Mouse (Mus musculus): ENCODE results near the gene Pde4c. TPM values are rescaled to one million over a fixed set of nuclear protein-coding genes. Genes with fewer than 3 reads are reported as not detected.

Pde4c gene
- polyA plus RNA-seq, 1 experiment, result 0.10 TPM

- H3K79me2 ChIP-seq (ENCODE audit: control insufficient read depth, insufficient read depth), result no peaks in the 10 kb centered on the region
- no peak within 1 kb of the TSS for H3ac ChIP-seq (ENCODE audit: control insufficient read depth, insufficient read length)
- H3K4me2 ChIP-seq (ENCODE audit: low read depth), result no peak within 1 kb of the TSS
- no peaks in the 10 kb centered on the region for H3K27me3 ChIP-seq (ENCODE audit: control insufficient read depth, insufficient read depth, insufficient read length)
- TF ChIP-seq USF1 (IDR thresholded peaks at IDR 0.05; ENCODE audit: low read depth), result no peak
- no peak for TF ChIP-seq SRF (IDR thresholded peaks at IDR 0.05; ENCODE audit: control insufficient read depth, insufficient read length, low read depth)
- no peak for TF ChIP-seq POLR2AphosphoS2 (IDR thresholded peaks at IDR 0.05; ENCODE audit: insufficient read length, low read depth)
- TF ChIP-seq TCF12 (IDR thresholded peaks at IDR 0.05; ENCODE audit: insufficient read depth, poor library complexity, severe bottlenecking), result no peak
- no peak for TF ChIP-seq MAX (IDR thresholded peaks at IDR 0.05; ENCODE audit: low read depth)
- TF ChIP-seq MYOD1 (IDR thresholded peaks at IDR 0.05; ENCODE audit: control insufficient read depth in 1 of 3, insufficient read length in 2 of 3, low read depth in 2 of 3), result no peak
- no peak within 1 kb of the TSS for H3K4me3 ChIP-seq
- H3K36me3 ChIP-seq (ENCODE audit: control insufficient read depth, insufficient read depth), result no peaks in the 10 kb centered on the region
These were observed 5.2 kb upstream of the Pde4c start, which contains the start of gene Gm3336 for GRCm38 (mm10) chr8:70718297-70718696. Gene Gm3336, plus strand, starts transcription at chr8:70718543.

GRCm38 (mm10) chr8:70719796-70720270, 3.7 kb upstream of the Pde4c start:
- H3K36me3 ChIP-seq (ENCODE audit: control insufficient read depth, insufficient read depth), result no peaks in the 10 kb centered on the region
- H3K4me3 ChIP-seq, result no peak overlapping the region
- H3K27me3 ChIP-seq (ENCODE audit: control insufficient read depth, insufficient read depth, insufficient read length), result no peaks in the 10 kb centered on the region
- H3K4me2 ChIP-seq (ENCODE audit: low read depth), result no peak overlapping the region
- no peaks in the 10 kb centered on the region for H3K79me2 ChIP-seq (ENCODE audit: control insufficient read depth, insufficient read depth)
- no peak overlapping the region for H3ac ChIP-seq (ENCODE audit: control insufficient read depth, insufficient read length)
- no peak for TF ChIP-seq REST (IDR thresholded peaks at IDR 0.05; ENCODE audit: insufficient read depth, insufficient read length)
- TF ChIP-seq MYOD1 (IDR thresholded peaks at IDR 0.05; ENCODE audit: control insufficient read depth in 1 of 3, insufficient read length in 2 of 3, low read depth in 2 of 3), result peak; percentile 53 to 88 (median 77)

GRCm38 (mm10) chr8:70720739-70721138, 2.8 kb upstream of the Pde4c start:
- Histone ChIP-seq H3K79me2 (ENCODE audit: control insufficient read depth, insufficient read depth) (no peaks in the 10 kb centered on the region), H3K4me2 (ENCODE audit: low read depth) (no peak overlapping the region), H3ac (ENCODE audit: control insufficient read depth, insufficient read length) (no peak overlapping the region), H3K27me3 (ENCODE audit: control insufficient read depth, insufficient read depth, insufficient read length) (no peaks in the 10 kb centered on the region), H3K4me3 (no peak overlapping the region), H3K36me3 (ENCODE audit: control insufficient read depth, insufficient read depth) (no peaks in the 10 kb centered on the region)
- TF ChIP-seq E2F4 (IDR thresholded peaks at IDR 0.05; ENCODE audit: insufficient read depth) (no peak), CEBPB (IDR thresholded peaks at IDR 0.05; ENCODE audit: insufficient read depth, poor library complexity, severe bottlenecking) (no peak), POLR2AphosphoS2 (IDR thresholded peaks at IDR 0.05; ENCODE audit: insufficient read length, low read depth) (no peak), USF1 (IDR thresholded peaks at IDR 0.05; ENCODE audit: low read depth) (no peak), MAX (IDR thresholded peaks at IDR 0.05; ENCODE audit: low read depth) (no peak), TCF3 (IDR thresholded peaks at IDR 0.05; ENCODE audit: insufficient read length, low read depth) (no peak), REST (IDR thresholded peaks at IDR 0.05; ENCODE audit: insufficient read depth, insufficient read length) (no peak)

GRCm38 (mm10) chr8:70721601-70722000, 1.9 kb upstream of the Pde4c start:
- H3ac ChIP-seq (ENCODE audit: control insufficient read depth, insufficient read length), result no peak overlapping the region
- H3K27me3 ChIP-seq (ENCODE audit: control insufficient read depth, insufficient read depth, insufficient read length), result no peaks in the 10 kb centered on the region
- TF ChIP-seq MYOD1 (IDR thresholded peaks at IDR 0.05; ENCODE audit: control insufficient read depth in 1 of 3, insufficient read length in 2 of 3, low read depth in 2 of 3), result no peak
- TF ChIP-seq TCF12 (IDR thresholded peaks at IDR 0.05; ENCODE audit: insufficient read depth, poor library complexity, severe bottlenecking), result no peak
- no peak for TF ChIP-seq USF1 (IDR thresholded peaks at IDR 0.05; ENCODE audit: low read depth)
- TF ChIP-seq POLR2A (IDR thresholded peaks at IDR 0.05; ENCODE audit: insufficient read length, low read depth), result no peak
- TF ChIP-seq MAX (IDR thresholded peaks at IDR 0.05; ENCODE audit: low read depth), result no peak
- TF ChIP-seq REST (IDR thresholded peaks at IDR 0.05; ENCODE audit: insufficient read depth, insufficient read length), result no peak
- no peak for TF ChIP-seq SRF (IDR thresholded peaks at IDR 0.05; ENCODE audit: control insufficient read depth, insufficient read length, low read depth)
- TF ChIP-seq E2F4 (IDR thresholded peaks at IDR 0.05; ENCODE audit: insufficient read depth), result no peak
- no peak for TF ChIP-seq TCF3 (IDR thresholded peaks at IDR 0.05; ENCODE audit: insufficient read length, low read depth)
- no peak for TF ChIP-seq CEBPB (IDR thresholded peaks at IDR 0.05; ENCODE audit: insufficient read depth, poor library complexity, severe bottlenecking)
- no peak for TF ChIP-seq POLR2AphosphoS2 (IDR thresholded peaks at IDR 0.05; ENCODE audit: insufficient read length, low read depth)
- TF ChIP-seq MYOG (IDR thresholded peaks at IDR 0.05; ENCODE audit: control insufficient read depth in 1 of 3, insufficient read depth in 1 of 3, insufficient read length in 2 of 3, low read depth in 2 of 3), result no peak
- no peaks in the 10 kb centered on the region for H3K36me3 ChIP-seq (ENCODE audit: control insufficient read depth, insufficient read depth)
- H3K4me3 ChIP-seq, result no peak overlapping the region
- no peak overlapping the region for H3K4me2 ChIP-seq (ENCODE audit: low read depth)
- H3K79me2 ChIP-seq (ENCODE audit: control insufficient read depth, insufficient read depth), result no peaks in the 10 kb centered on the region

- no peaks in the 10 kb centered on the region for H3K36me3 ChIP-seq (ENCODE audit: control insufficient read depth, insufficient read depth)
- no peak for TF ChIP-seq SRF (IDR thresholded peaks at IDR 0.05; ENCODE audit: control insufficient read depth, insufficient read length, low read depth)
- TF ChIP-seq MAX (IDR thresholded peaks at IDR 0.05; ENCODE audit: low read depth), result no peak
- no peak for TF ChIP-seq E2F4 (IDR thresholded peaks at IDR 0.05; ENCODE audit: insufficient read depth)
- no peak for TF ChIP-seq CEBPB (IDR thresholded peaks at IDR 0.05; ENCODE audit: insufficient read depth, poor library complexity, severe bottlenecking)
- TF ChIP-seq REST (IDR thresholded peaks at IDR 0.05; ENCODE audit: insufficient read depth, insufficient read length), result no peak
- no peak for TF ChIP-seq MYOG (IDR thresholded peaks at IDR 0.05; ENCODE audit: control insufficient read depth in 1 of 3, insufficient read depth in 1 of 3, insufficient read length in 2 of 3, low read depth in 2 of 3)
- TF ChIP-seq TCF12 (IDR thresholded peaks at IDR 0.05; ENCODE audit: insufficient read depth, poor library complexity, severe bottlenecking), result no peak
- TF ChIP-seq USF1 (IDR thresholded peaks at IDR 0.05; ENCODE audit: low read depth), result no peak
- no peak for TF ChIP-seq POLR2A (IDR thresholded peaks at IDR 0.05; ENCODE audit: insufficient read length, low read depth)
- no peak for TF ChIP-seq POLR2AphosphoS2 (IDR thresholded peaks at IDR 0.05; ENCODE audit: insufficient read length, low read depth)
- TF ChIP-seq MYOD1 (IDR thresholded peaks at IDR 0.05; ENCODE audit: control insufficient read depth in 1 of 3, insufficient read length in 2 of 3, low read depth in 2 of 3), result no peak
- TF ChIP-seq TCF3 (IDR thresholded peaks at IDR 0.05; ENCODE audit: insufficient read length, low read depth), result no peak
- H3K27me3 ChIP-seq (ENCODE audit: control insufficient read depth, insufficient read depth, insufficient read length), result no peaks in the 10 kb centered on the region
- H3K4me2 ChIP-seq (ENCODE audit: low read depth), result no peak overlapping the region
- no peak overlapping the region for H3K4me3 ChIP-seq
- no peak overlapping the region for H3ac ChIP-seq (ENCODE audit: control insufficient read depth, insufficient read length)
- H3K79me2 ChIP-seq (ENCODE audit: control insufficient read depth, insufficient read depth), result no peaks in the 10 kb centered on the region
These were observed 696 bp downstream of the Pde4c start for GRCm38 (mm10) chr8:70724216-70724615.

Measured in myocyte (in vitro differentiated cells).